Mouse (Mus musculus) thymus, postnatal 0 days (tissue): Measurements from ENCODE around the gene Gmpr. TPM values are rescaled to one million over a fixed set of nuclear protein-coding genes. Genes with fewer than 3 reads are reported as not detected.

Experiments
- DNase-seq: peaks from one replicate; pipeline ENCODE4 v3.0.0-alpha.2; 2015; ENCODE audit warnings: low spot score
- polyA plus RNA-seq: library from polyadenylated mRNA; unstranded; fragments of >200 nt; fragmentation: Nextera tagmentation; extraction: Ambion mirVana; gene quantifications from 2 replicates; pipeline ENCODE4 v1.2.1, GENCODE M21; 2015

The Gmpr gene
- polyA plus RNA-seq, 1 experiment from 2014 or later, result 79.1 TPM

DNA sequence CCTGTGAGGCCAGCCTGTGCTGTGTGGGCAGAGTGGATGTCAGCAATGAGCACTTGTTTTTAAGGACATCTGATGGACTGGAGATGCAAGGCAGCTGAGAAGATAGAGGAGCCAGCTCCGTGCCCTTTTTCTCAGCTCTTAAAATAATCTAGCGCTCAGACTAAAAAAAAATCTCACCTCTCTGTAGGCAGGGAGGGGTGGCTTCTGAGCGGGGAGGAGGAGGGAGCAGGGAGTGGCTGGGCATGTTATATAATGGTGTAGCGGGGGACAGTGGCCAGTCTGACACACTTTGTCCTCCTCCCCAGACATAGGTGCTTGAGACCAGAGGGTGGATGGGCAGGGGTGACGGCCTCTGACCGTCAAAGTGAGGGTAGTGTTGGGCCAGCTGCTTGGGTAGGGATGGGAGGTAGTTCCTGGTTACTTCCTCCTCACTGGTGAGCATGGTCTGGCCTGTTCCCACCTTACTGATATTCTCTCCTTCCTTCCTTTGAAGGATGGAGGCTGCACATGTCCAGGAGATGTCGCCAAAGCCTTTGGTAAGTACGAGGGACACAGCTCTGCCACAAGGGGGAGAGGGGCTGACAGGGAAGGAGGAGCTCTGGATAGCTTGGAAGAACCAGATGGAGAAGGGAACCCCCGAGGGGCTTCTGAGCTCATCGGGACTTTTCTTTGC lies 31.4 kb downstream of the Gmpr start:
- no peak for DNase-seq

- DNase-seq, result peak; percentile 52
These were observed 31.9 kb downstream of the Gmpr start for GRCm38 (mm10) chr13:45539205-45539568.

DNA sequence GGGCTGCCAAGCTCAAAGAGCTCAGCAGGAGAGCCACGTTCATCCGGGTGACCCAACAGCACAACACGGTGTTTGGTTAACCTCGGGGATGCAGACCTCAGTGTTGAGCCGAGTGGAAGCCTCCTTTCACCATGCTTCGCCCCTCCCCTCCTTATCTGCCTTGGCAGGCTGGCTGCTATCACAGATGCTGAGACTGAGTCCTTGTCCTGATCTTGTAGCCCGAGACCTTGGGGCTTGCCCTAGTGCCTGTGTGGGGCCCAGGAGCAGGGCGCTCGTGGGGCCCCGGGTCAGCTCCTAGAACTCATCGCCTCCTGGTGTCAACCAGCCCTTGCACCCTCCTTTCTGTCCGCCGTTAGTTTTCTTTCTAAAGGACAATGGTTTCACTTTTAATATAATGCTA lies 38.7 kb downstream of the Gmpr start:
- no peak for DNase-seq

GRCm38 (mm10) chr13:45546946-45547345 lies 39.7 kb downstream of the Gmpr start:
- DNase-seq, result no peak

DNA sequence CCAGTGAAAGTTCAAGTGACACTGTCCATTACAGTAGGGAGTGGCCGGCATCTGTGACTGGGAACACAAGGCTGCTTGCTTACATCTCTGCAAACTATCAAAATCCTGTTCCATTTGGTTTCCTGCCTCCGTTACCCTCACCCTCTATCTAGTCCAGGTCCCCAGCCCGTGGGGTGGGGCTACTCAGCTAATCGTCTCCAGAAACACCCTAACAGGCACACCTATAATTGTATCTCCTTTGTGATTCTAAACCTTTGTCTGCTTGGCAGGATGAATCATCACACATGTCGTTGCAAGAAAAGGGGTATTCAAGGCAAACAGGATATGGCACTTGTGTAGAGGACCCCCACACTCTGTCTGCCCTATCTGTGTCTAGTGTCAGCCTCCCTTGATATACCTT lies 40.3 kb downstream of the Gmpr start:
- DNase-seq, result no peak

- DNase-seq, result no peak
These were observed 46.4 kb downstream of the Gmpr start for GRCm38 (mm10) chr13:45553674-45554073.

DNA sequence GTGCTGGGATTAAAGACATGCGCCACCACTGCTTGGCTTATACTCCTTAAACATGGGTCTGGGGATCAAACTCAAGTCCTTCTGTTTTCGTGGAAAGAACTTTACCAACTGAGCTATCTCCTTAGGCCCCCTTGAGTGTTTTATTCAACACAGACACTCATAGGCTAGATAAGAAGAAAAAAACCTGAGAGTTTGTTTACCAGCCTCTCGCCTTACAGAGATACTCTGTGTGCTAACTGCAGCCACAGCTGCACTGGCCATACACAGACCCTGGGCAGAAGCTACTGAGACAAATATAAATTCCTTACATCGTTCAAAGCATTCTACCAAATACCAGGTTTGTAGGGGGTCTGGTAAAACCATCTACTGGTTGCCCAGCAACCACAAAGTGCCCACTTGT lies 51.1 kb downstream of the Gmpr start:
- no peak for DNase-seq

GRCm38 (mm10) chr13:45559258-45559657 lies 52.0 kb downstream of the Gmpr start:
- no peak for DNase-seq

DNA sequence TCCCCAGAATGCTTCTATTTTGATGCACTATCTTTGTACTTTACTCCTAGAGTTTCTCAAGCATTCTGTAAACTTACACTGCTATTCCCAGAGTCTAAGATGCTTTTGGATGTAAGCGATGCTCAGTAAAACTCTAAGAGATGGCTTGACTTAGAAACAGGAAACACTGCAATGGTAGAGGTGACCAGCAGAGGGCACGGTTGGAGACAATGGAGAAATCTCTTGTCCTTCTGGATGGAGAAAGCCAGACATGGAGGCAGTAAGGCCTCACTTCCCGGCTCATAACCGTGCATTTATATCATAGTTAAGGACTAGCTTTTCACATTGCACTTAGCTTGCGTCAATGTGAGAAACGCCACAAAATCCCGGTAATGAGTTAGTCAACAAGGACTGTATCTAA lies 53.3 kb downstream of the Gmpr start:
- DNase-seq, result peak; percentile 23

- no peak for DNase-seq
These were observed 54.8 kb downstream of the Gmpr start for GRCm38 (mm10) chr13:45562011-45562410.

DNA sequence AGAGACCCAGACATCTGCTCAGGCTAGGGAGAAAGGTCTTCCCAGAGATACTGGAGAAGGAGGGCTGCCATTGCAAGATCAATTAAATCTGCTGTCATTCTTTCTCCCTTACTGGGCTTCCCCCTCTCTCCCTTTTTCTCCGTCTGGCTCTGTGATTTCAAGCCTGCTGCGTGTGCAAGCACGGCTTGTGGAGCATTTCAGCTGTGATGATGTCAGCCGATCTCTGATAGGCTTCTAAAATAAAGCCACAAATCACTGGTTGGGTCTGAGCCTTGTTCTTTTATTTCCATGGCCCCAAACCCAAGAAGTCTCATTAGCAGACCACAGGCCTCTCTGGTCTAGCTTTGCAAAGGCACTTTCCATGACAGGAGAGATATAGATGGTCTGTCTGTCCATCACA lies 57.7 kb downstream of the Gmpr start:
- no peak for DNase-seq

GRCm38 (mm10) chr13:45569932-45570331 lies 62.7 kb downstream of the Gmpr start:
- no peak for DNase-seq

DNA sequence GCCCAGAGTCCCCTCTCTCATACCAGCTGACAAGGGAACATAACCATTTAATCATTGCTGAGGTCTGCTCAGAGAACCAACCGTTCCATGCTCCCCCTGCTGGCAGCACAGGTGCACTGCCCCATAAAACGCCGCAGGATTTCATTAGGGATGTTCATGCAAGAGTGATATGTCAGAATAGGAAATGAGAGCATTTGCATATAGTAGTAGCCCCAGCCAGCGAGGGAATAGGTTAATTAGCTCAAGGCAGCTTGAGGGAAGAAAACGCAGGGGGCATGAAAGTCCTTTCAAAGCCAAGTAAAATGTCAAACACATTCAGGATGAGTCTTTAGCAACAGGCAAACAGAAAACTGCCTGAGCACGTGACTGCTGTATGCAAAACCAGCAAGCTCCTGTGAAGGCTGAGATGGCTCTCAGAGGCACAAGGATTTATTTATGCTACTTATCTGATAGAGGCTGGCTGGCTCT lies 64.6 kb downstream of the Gmpr start:
- peak; percentile 73 for DNase-seq

GRCm38 (mm10) chr13:45572768-45573167 lies 65.5 kb downstream of the Gmpr start:
- DNase-seq, result peak; percentile 49

- no peak for DNase-seq
These were observed 68.9 kb downstream of the Gmpr start for GRCm38 (mm10) chr13:45576185-45576584.

DNA sequence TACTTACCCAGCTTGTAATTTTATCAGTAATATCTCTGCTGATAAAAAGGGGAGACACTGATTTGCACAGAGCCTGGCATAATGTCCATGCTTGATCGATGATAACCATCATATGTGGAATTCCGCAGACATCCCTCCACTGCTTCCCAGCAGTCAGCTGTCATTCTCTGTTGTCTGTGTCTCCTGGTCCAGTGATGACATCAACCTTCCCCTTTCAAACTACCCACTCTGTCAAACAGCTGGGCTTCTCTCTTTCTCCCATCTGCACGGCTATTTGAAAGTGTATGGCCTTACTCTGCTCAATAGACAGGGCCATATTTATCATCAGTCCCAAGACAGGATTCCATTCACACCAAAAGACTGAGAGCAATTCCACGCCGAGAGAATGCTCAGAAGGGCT lies 70.1 kb downstream of the Gmpr start:
- DNase-seq, result no peak

DNA sequence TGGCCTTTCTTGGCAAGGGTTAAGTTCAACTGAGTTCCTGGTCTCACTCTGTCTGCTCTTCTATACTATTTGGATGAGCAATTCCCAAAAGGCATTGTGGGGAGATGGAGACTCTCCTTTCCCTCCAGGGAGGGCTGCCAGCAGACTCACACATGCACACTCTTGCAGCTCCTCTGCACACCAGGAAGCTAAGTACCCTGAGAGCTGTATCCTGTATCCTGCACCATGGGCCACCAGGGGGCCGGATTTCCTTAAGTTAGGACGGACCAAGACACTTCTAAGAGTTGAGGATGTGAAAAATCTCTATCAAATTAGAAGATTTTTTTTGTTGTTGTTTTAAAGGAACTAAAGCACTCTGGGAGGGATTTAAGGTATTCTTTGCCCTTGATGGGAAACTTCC lies 70.5 kb downstream of the Gmpr start:
- DNase-seq, result no peak

DNA sequence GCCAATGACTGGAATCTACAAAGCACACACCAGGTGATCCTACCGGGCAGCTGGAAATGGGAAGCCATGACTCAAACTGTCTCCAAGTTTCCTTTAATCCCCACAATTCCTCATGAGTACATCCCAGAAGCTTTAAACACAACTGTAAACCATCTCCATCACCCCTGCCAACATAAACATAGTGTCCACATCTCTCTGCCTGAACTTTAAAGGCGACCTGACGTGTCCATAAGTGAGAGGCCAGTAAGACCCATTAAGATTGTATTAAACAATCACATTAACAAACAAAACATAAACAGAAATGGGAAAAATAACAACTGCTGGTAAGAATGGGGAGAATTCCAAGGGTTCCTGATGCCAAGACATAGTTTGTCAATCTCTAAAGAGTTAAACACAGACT lies 72.5 kb downstream of the Gmpr start:
- DNase-seq, result no peak

GRCm38 (mm10) chr13:45582294-45582693 lies 75.0 kb downstream of the Gmpr start:
- DNase-seq, result no peak

DNA sequence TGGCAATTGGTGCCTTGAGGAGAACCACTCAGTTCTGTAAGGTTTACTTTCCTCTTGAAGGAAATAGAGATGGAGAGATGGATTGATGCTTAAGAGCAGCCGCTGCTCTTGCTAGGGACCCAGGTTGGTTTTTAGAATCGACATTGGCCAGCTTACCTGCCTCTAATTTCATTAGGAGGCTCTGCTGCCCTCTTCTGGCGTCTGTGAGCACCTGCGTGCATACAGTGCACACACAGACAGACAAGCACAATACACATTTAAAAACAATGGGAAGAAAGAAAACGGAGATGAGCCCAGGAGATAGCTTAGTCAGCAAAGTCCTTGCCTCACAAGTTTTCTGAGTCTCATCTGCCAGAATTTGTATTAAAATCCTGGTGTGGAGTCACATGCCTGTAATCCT lies 75.8 kb downstream of the Gmpr start:
- DNase-seq, result no peak

DNA sequence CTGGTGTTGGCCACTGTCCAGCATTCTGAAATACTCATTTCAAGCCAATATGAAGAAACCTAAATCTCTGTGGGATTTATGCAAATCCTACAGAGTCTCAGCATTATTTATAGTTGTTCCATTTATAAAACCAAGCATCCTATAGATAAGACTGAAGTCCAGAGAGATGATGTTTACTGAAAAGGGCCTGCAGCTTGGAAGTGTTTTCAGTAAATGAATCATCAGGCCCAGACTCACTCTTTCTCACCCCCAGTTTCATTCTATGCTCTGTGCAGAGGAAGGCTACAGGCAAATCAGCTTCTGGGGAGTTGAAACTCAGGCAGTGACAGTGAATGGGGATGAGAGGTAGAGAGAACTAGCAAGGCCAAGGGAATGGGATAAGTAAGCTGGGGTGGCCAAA lies 83.7 kb downstream of the Gmpr start:
- DNase-seq, result no peak

DNA sequence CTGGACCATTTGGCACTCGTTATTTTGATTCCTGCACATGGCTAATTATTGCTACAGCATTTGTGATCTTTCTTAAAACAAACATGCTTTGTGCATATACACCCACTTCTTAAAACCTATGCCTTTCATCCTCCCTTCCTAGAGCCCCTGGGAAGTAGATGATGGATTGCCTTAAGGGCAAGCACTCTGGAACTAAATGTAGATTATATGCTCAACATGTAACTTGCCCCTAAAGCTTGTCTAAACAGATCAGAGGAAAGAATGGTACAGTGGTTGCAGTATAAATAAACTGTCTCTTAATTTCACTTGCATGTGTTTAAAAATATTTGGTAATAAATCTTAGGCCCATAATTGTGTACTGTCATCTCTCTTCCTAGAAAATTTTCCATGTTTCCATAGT lies 86.7 kb downstream of the Gmpr start:
- DNase-seq, result no peak

DNA sequence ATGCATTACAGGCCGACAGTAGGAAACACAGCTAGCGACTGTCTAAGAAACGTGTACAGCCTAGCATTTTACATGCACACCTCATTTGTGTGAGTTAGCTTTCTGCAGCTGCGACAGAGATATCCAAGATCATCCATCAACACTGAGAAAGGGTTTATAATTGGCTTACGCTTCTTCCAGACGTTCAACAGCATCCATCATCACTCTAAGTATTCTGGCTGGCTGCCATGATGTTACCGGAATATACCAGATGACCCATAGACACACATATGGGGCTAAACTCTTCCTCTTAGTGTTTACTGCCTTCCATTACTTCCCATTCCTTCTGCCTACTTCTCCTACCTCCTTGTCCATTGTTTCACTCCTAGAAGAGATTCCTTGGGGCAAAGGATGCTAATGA lies 88.2 kb downstream of the Gmpr start:
- no peak for DNase-seq

- DNase-seq, result no peak
These were observed 92.6 kb downstream of the Gmpr start for GRCm38 (mm10) chr13:45599831-45600230.
